Comparison of ENCODE assay signal across 8 mouse cellular contexts in genomic region chr5:148264819-148265707, GRCm38 (mm10).
A peak's percentile ranks its signal among the peaks of the same experiment; 100 is the strongest.
DNase-seq lines count a peak whose midpoint lies in the region; ATAC-seq and TF ChIP-seq lines count a peak whose summit lies in the region.

No protein-coding gene starts in this region.

- WGBS in forebrain, embryonic 16.5 days = under 1% methylated on average over 32 of the region's 32 CpGs
- under 1% methylated on average over 32 of the region's 32 CpGs for WGBS in hindbrain, postnatal 0 days
- 1% methylated on average over 32 of the region's 32 CpGs for WGBS in limb, embryonic 11.5 days
- whole genome bisulfite sequencing in midbrain, postnatal 0 days = 1% methylated on average over 32 of the region's 32 CpGs

- ATAC-seq in CD4-positive, CD25-positive, alpha-beta regulatory T cell, adult 4 months = no peak
- peak; percentile 84 for ATAC-seq in forebrain, embryonic 16.5 days
- peak; percentile 77 for ATAC-seq in hindbrain, postnatal 0 days
- ATAC-seq in limb, embryonic 11.5 days (ENCODE audit: insufficient number of reproducible peaks, low FRiP score, low TSS enrichment, low read depth) = peak; percentile 39; the same call in 1 of the 2 replicates
- ATAC-seq in midbrain, postnatal 0 days (ENCODE audit: low FRiP score) = peak; percentile 69

- 0 out of 2 replicates have a peak, but pooled peaks cover 2% of the 10 kb centered on the region for H3K27me3 ChIP-seq in forebrain, embryonic 16.5 days (replicated peaks; ENCODE audit: control insufficient read depth, insufficient read depth, low read length)
- H3K27me3 ChIP-seq in hindbrain, postnatal 0 days (ENCODE audit: insufficient read depth, low read length) = no peaks in the 10 kb centered on the region
- H3K27me3 ChIP-seq in limb, embryonic 11.5 days (ENCODE audit: control insufficient read depth, insufficient read depth, low read length) = peaks cover 6% of the 10 kb centered on the region
- H3K27me3 ChIP-seq in midbrain, postnatal 0 days (ENCODE audit: insufficient read depth, low read length) = no peaks in the 10 kb centered on the region

- no peak for TF ChIP-seq CTCF in brain, embryonic 14.5 days (IDR thresholded peaks at IDR 0.05; ENCODE audit: borderline replicate concordance, extremely low read depth, insufficient read depth, insufficient read length)
- TF ChIP-seq CTCF in hindbrain, postnatal 0 days (IDR thresholded peaks at IDR 0.05; ENCODE audit: low read depth) = no peak
- no peak for TF ChIP-seq CTCF in midbrain, postnatal 0 days (IDR thresholded peaks at IDR 0.05)

- H3K27ac ChIP-seq in forebrain, embryonic 16.5 days (ENCODE audit: low read length) = peak overlapping the region; percentile 67
- peak overlapping the region; percentile 77 for H3K27ac ChIP-seq in hindbrain, postnatal 0 days
- no peak overlapping the region for H3K27ac ChIP-seq in limb, embryonic 11.5 days (replicated peaks; ENCODE audit: low read depth, low read length)
- peak overlapping the region; percentile 68 for H3K27ac ChIP-seq in midbrain, postnatal 0 days (ENCODE audit: low read depth, low read length)

- H3K9ac ChIP-seq in forebrain, embryonic 16.5 days (replicated peaks; ENCODE audit: low read depth, low read length) = peak overlapping the region; percentile 59
- H3K9ac ChIP-seq in hindbrain, postnatal 0 days (replicated peaks; ENCODE audit: low read length) = peak overlapping the region; percentile 56
- H3K9ac ChIP-seq in limb, embryonic 11.5 days (ENCODE audit: low read length) = peak overlapping the region; percentile 60
- H3K9ac ChIP-seq in midbrain, postnatal 0 days (replicated peaks; ENCODE audit: low read length, poor library complexity, severe bottlenecking) = peak overlapping the region; percentile 58

- H3K9me3 ChIP-seq in forebrain, embryonic 16.5 days (ENCODE audit: control insufficient read depth, low read length) = no peaks in the 10 kb centered on the region
- H3K9me3 ChIP-seq in hindbrain, postnatal 0 days (ENCODE audit: low read length) = no peaks in the 10 kb centered on the region
- 0 out of 2 replicates have a peak, but pooled peaks cover 2% of the 10 kb centered on the region for H3K9me3 ChIP-seq in limb, embryonic 11.5 days (ENCODE audit: control insufficient read depth, low read length)
- H3K9me3 ChIP-seq in midbrain, postnatal 0 days (ENCODE audit: low read length) = no peaks in the 10 kb centered on the region

- peak overlapping the region; percentile 85 for H3K4me2 ChIP-seq in forebrain, embryonic 16.5 days (ENCODE audit: low read length)
- peak overlapping the region; percentile 80 for H3K4me2 ChIP-seq in hindbrain, postnatal 0 days (ENCODE audit: low read depth, low read length)
- peak overlapping the region; percentile 86 for H3K4me2 ChIP-seq in limb, embryonic 11.5 days (ENCODE audit: low read depth, severe bottlenecking)
- peak overlapping the region; percentile 82 for H3K4me2 ChIP-seq in midbrain, postnatal 0 days (ENCODE audit: low read depth, low read length, poor library complexity, severe bottlenecking)

- TF ChIP-seq POLR2A in brain, embryonic 14.5 days (IDR thresholded peaks at IDR 0.05; ENCODE audit: borderline replicate concordance, extremely low read depth, insufficient read depth, insufficient read length, poor library complexity, severe bottlenecking) = no peak

- H3K4me1 ChIP-seq in forebrain, embryonic 16.5 days (replicated peaks; ENCODE audit: control insufficient read depth, insufficient read depth, low read length) = peaks cover 4% of the 10 kb centered on the region
- no peaks in the 10 kb centered on the region for H3K4me1 ChIP-seq in hindbrain, postnatal 0 days (ENCODE audit: insufficient read depth, low read length)
- H3K4me1 ChIP-seq in limb, embryonic 11.5 days (ENCODE audit: control insufficient read depth, insufficient read depth, low read length) = peaks cover 4% of the 10 kb centered on the region; the same call in 1 of the 2 replicates
- H3K4me1 ChIP-seq in midbrain, postnatal 0 days (ENCODE audit: insufficient read depth, low read length) = peaks cover 2% of the 10 kb centered on the region; the same call in 1 of the 2 replicates

- H3K4me3 ChIP-seq in forebrain, embryonic 16.5 days (replicated peaks; ENCODE audit: low read length) = peak overlapping the region; percentile 65
- peak overlapping the region; percentile 61 for H3K4me3 ChIP-seq in hindbrain, postnatal 0 days (ENCODE audit: low read length)
- H3K4me3 ChIP-seq in limb, embryonic 11.5 days (ENCODE audit: low read depth, low read length) = peak overlapping the region; percentile 53
- peak overlapping the region; percentile 44 for H3K4me3 ChIP-seq in midbrain, postnatal 0 days (ENCODE audit: low read depth, low read length)

- peak; percentile 8 for DNase-seq in CD4-positive, CD25-positive, alpha-beta regulatory T cell, adult 2 months (ENCODE audit: low read depth, low spot score)
- peak; percentile 86 for DNase-seq in brain, embryonic 14.5 days (ENCODE audit: low read depth)
- DNase-seq in hindbrain, postnatal 0 days (ENCODE audit: low spot score) = peak; percentile 65
- peak; percentile 65 for DNase-seq in limb, embryonic 11.5 days (ENCODE audit: low spot score)
- DNase-seq in midbrain, postnatal 0 days (ENCODE audit: low spot score) = peak; percentile 57
- peak; percentile 24 for DNase-seq in thymus, postnatal 0 days (ENCODE audit: low spot score)

- H3K36me3 ChIP-seq in forebrain, embryonic 16.5 days (ENCODE audit: control insufficient read depth, insufficient read depth) = no peaks in the 10 kb centered on the region
- H3K36me3 ChIP-seq in hindbrain, postnatal 0 days (ENCODE audit: insufficient read depth, low read length) = no peaks in the 10 kb centered on the region
- no peaks in the 10 kb centered on the region for H3K36me3 ChIP-seq in limb, embryonic 11.5 days (ENCODE audit: control insufficient read depth, insufficient read depth, low read length)
- H3K36me3 ChIP-seq in midbrain, postnatal 0 days (ENCODE audit: insufficient read depth, low read length) = no peaks in the 10 kb centered on the region

Comparison
In these comparisons a context has a peak if more than half of its experiments do, and no peak if none do; other contexts are left out.
1. DNase-seq: peak in every context shown above with its lines; median percentile 86 in brain, embryonic 14.5 days; 65 in hindbrain, postnatal 0 days; 65 in limb, embryonic 11.5 days; 57 in midbrain, postnatal 0 days; 24 in thymus, postnatal 0 days; 8 in CD4-positive, CD25-positive, alpha-beta regulatory T cell, adult 2 months.